Mouse (Mus musculus) right cerebral cortex, postnatal 25 days (tissue): ENCODE data around the gene Esr1.

Experiments
- DNase-seq: peaks from one replicate; pipeline ENCODE4 v3.0.0; 2022

The Esr1 gene

GRCm38 (mm10) chr10:4996592-4996991, 385.2 kb downstream of the Esr1 start:
- no peak for DNase-seq

- DNase-seq, result no peak
These were observed 397.5 kb downstream of the Esr1 start for GRCm38 (mm10) chr10:5008795-5009366.

GRCm38 (mm10) chr10:5012004-5012403, 400.6 kb downstream of the Esr1 start:
- no peak for DNase-seq

GRCm38 (mm10) chr10:5014976-5015375, 403.6 kb downstream of the Esr1 start:
- DNase-seq, result no peak

- DNase-seq, result no peak
These were observed 405.8 kb downstream of the Esr1 start for GRCm38 (mm10) chr10:5017148-5017547.

- no peak for DNase-seq
These were observed 414.5 kb downstream of the Esr1 start for GRCm38 (mm10) chr10:5025906-5026305.

GRCm38 (mm10) chr10:5027208-5027607, 415.8 kb downstream of the Esr1 start:
- no peak for DNase-seq

- no peak for DNase-seq
These were observed 416.9 kb downstream of the Esr1 start for GRCm38 (mm10) chr10:5028301-5028700.

GRCm38 (mm10) chr10:5029161-5029560, 417.8 kb downstream of the Esr1 start:
- DNase-seq, result no peak

- DNase-seq, result no peak
These were observed 418.5 kb downstream of the Esr1 start for GRCm38 (mm10) chr10:5029883-5030282.

- DNase-seq, result no peak
These were observed 421.0 kb downstream of the Esr1 start for GRCm38 (mm10) chr10:5032192-5033048.

- no peak for DNase-seq
These were observed 429.9 kb downstream of the Esr1 start for GRCm38 (mm10) chr10:5041254-5041653.

- DNase-seq, result no peak
These were observed 433.1 kb downstream of the Esr1 start for GRCm38 (mm10) chr10:5044481-5044880.

GRCm38 (mm10) chr10:5045213-5045612, 433.8 kb downstream of the Esr1 start:
- DNase-seq, result no peak

GRCm38 (mm10) chr10:5045671-5046070, 434.3 kb downstream of the Esr1 start:
- no peak for DNase-seq
